Mouse (Mus musculus) lung, postnatal 10 days (tissue): ENCODE results near the gene Adgrg5.
A peak's percentile ranks its signal among the peaks of the same experiment; 100 is the strongest.

Experiments used
- DNase-seq: peaks from one replicate; pipeline ENCODE4 v3.0.0; 2021

Adgrg5 gene

DNA sequence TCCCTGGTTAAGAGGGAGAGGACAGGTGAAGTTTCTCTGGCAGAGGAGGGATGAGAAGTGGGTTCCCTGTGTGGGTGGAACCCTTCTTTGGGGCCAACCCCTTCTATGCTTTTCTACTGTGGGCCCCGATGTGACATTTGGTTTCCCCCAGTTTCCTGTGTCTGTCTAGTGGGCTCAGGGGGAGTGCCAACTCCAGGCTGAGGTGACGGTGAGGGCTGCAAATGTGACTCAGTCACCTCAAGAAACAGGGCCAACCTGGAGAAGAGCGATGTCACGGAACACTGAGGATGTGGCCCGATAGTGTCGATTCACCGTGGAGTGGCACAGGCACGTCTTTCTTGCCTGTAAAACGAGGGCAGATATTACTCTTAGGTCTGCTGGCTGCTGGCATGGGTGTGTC lies 49.8 kb downstream of the Adgrg5 start:
- no peak for DNase-seq

- DNase-seq: no peak
Observed at GRCm38 (mm10) chr8:94973786-94974185, 50.3 kb downstream of the Adgrg5 start.

DNA sequence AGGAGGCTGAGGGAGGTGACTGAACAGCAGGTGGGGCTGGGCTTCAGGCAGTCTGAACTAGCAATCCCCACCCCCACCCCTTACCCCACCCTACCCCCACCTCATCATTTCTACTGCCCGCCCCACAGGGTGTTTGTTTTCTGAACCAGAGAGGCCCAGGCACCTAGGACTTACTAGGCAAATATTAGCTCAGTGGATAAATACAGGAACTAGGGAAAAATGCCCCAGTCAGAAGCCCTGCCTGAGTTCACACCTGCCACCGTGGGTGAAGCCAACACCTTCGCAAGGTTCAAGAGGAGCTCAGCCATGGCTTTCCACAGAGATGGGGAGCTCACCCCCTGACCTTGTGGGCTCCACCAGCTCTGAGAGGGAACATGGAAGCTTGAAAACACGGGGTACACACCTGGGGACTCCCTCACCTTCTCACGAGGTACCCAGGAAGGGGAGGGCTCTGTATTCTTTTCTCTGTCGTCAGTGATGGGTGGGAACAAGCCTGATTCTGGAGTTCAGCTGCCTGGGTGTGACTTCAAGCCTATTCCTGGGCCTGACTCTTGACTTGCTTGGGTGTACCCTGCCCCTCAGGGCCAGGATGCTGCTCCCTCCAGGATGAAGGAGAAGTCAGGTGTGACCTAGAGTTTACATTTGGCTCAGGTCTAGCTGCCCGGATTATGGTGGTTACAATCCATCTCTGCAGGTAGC lies 51.1 kb downstream of the Adgrg5 start, which contains the start of gene Adgrg1:
Gene Adgrg1 (plus strand): TSS at position 285 of the 699 bp plus-strand sequence.
- no peak for DNase-seq

DNA sequence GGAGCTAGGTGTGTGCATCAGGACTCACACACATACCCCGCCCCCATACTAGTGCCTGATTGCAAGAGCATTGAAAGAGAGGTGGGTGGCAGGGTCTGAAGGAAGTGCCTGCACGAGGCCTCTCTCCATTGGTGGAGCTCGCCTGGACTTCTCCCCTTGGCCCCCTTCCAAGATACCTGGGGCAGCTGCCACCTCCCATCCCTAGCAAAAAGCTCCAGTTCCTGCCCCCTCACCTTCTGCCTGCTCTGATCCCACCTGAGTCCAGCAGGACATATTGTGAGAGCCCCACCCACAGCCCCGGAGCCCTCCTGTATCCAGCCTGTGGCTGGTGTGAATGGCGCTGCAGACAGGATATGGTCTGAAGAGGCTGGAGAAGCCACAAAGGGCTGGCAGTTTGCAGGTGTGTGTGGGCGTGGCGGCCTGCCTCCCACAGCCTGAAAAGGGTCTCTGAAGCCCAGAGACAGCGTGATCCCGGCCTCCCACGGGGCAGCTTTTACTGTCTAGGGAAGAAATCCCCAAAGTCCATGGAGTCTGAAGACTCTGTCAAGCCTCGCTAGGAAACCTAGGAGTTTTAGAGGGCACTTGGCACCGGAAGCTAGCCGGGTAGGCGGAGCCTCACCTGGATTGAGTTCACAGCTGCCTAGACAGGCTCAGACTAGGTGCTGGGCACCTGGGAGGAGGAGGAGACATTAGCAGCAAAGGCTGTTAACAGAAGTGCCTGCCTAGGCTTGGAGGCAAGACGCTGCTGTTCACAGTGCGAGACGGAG lies 53.3 kb downstream of the Adgrg5 start:
- peak; percentile 68 for DNase-seq

GRCm38 (mm10) chr8:94978131-94978530 lies 54.6 kb downstream of the Adgrg5 start:
- no peak for DNase-seq

GRCm38 (mm10) chr8:94978593-94979319 lies 55.3 kb downstream of the Adgrg5 start:
- DNase-seq: no peak

DNA sequence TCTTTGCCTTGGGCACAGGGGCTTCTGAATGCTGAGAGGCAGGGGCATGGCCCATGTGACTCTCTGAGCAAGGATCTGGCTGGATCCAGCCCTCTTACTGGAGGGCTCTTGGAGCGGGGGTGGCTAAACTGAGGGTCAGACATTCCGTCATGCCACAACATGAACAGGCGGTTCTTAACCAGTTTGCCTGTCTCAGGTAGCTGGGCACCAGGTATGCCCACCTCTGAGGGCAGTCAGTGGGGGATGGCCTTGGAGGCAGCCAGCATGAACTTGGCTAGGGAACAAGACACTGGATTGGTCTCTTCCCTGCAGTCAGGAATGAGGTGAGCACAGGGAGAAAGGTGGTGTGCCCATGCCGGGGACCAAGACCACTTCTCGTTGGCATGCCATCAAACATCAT lies 56.7 kb downstream of the Adgrg5 start:
- no peak for DNase-seq

DNA sequence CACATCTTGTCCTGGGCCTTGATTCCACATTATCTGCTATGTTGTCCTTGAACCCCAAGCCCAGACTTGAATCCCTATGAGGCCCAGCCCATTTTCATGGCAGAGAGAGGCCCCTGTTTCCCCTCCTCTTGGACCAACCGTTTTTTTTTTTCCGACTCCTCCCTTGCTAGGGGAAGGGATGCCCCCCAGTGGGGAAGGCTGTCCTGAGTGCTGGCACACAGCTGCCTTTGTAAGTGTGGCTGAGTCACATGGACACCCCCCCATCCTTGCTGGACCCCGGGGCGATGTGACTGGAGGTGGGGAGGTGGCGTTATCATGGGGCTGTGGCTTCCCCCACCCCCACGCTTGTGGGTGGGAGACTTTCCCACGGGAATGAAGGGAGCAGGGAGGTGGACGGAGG lies 57.5 kb downstream of the Adgrg5 start:
- no peak for DNase-seq

GRCm38 (mm10) chr8:94981848-94982247 lies 58.4 kb downstream of the Adgrg5 start:
- no peak for DNase-seq

DNA sequence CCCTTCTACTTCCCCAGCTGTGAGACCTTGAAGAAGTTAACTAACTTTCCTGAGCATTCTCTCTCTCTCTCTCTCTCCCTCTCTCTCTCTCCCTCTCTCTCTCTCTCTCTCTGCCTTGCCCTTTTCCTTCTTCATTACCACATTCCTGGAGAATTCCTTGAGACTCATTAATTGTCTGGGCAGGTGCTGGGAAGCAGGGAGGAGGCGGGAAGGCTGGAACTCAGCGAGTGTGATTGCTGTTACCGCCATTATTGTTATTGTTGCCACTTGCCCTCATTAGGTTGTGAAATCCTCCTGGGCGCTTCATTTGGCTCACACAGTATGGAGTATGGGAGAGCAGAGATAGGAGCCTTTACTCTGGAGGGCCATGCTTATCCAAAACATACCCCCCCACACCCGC lies 59.7 kb downstream of the Adgrg5 start:
- no peak for DNase-seq

DNA sequence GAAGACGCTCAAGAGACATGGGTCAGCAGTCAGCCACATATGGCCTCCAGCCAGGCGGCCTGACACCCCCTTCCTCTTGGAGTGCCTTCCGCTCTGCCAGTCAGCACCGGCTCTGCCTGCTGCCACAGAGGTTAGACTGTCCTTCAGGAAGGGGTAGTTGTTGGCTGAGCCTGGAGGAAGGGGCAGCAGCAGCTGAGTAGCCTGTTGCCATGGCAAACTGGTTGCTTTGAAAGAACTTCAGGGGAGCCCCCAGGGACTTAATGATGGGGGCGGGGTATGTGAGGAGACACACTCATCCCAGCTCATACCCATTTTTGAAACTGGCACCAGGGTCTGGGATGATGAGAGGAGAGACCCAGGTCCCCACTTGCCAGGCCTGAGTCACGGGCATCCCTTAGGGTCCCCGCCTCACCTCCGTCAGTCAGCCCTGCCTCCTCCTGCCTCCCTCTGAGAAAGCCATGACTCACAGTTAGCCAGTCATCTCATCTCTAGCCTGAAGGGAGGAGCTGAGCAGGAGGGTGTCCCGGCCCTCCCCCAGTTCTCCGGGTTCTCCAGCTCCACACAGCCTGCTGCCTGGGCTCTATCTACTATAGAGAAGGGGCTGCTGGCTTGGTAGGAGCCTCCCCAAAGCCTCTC lies 60.5 kb downstream of the Adgrg5 start:
- DNase-seq: peak; percentile 68

DNA sequence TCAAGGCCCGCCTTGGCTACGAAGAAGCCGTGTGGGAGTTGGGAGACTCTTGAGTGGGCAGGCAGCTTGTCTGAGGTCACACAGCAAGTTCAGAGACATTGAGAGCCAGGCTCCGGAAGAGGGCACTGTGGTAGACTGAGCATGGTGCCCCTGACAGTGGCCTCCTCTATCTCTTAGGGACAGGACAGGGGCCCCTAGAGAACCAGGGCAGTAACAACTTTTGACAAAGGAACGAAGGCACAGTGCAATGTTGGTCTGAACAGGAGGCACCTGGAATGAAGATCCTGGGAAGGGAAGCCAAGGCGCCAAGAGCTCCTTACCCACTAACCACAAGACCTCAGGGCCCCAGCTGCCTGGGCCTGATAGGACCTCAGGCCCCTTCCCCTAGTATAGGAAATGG lies 61.5 kb downstream of the Adgrg5 start:
- DNase-seq: no peak

DNA sequence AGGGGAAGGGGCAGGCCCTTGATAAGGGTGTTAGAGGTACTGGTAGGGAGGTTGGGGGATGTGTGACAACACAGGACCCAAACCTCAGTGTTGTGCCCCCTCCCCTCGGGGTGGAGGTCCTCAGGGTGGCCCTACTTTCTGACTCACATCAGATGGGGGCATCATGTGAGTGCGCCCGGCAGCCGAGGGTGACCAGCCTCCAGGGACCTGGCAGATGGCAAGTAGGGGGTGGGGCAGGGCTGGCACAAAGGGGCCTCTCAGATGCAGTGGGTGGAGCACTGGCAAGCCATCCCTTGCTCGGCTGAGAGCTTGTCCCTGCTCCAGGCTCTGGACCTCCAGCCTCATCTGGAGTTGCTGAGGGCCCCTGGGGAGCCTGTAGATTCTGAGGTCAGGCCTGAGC lies 63.2 kb downstream of the Adgrg5 start:
- no peak for DNase-seq

DNA sequence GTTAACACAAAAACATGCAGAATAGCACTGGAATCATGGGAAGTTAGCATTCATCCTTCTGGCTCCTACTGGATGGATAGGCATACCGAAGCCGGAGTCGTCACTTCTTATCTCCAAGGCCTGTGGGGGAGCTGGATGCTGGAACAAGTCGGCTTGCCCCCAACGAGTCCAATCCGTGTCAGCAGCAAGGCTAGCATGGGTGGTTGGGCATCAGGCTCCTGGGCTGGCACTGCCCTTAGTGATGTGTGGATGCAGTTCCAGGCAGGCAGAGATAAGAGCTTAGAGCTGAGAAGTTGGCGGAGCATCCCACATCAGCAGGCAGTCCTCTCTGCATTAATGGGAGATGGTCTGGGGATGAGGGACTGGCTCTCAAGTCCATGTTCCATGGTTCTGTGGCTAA lies 64.1 kb downstream of the Adgrg5 start:
- no peak for DNase-seq

DNA sequence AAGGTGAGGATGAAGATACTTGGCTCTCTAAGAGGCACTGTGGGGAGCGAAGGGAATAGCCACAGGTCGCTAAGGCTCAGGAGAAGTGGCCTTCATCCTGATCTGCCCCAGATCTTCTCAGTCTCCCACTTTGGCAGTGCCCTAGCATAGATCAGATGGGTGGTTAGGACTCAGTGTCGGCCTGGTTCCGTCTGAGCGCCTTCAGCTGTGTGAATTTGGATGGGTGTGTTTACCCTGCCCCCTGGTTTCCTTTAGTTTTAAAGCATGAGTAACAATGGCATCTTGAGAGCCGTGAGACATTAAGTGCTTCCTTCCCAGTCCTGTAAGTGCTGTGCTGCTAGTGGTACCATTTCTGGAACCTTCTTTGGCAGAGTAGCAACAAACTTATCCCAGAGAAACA lies 65.1 kb downstream of the Adgrg5 start:
- DNase-seq: no peak

GRCm38 (mm10) chr8:94989711-94990110 lies 66.2 kb downstream of the Adgrg5 start:
- DNase-seq: no peak

DNA sequence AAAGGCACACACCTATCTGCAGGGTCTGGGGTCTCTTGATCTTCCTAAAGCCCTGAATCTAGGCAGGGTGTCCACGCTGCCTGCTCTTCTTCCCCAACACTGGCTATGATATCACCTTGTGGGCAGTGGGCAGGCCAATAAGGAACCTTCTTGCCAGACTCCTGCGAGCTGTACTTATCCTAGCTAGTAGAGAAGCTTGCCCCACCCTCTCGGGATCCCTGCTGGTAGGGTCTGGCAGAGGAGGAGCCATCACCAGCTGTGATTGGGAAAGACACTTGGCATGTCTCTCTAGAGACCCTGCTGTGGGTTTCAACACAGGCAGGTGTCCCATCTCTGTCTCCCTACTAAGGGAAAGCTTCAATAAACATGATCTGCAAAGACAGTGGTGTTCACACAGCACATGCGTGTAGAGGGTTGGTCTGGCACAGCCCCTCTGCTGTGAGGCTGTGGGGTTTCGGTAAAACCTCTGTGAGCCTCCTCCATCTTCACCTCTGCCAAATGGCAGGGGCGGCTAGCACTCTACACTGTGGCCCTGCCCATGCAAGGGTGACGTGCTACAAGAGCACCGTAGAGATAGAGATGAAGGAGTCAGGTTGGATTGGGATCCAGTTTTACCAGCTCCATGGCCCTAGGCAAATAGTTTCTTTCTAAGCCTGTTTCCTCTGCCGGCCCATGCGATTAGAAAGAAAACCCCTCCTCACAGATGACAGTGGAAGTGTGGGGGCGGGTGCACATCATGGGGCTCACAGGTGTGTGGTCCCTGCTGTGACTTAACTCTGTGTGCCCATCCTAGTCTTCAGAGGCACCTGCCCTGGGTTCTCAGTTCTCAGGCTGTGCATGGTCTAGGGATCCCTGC lies 67.3 kb downstream of the Adgrg5 start:
- DNase-seq: no peak

GRCm38 (mm10) chr8:94991454-94991994 lies 68.0 kb downstream of the Adgrg5 start:
- DNase-seq: no peak

GRCm38 (mm10) chr8:94992010-94992409 lies 68.5 kb downstream of the Adgrg5 start:
- no peak for DNase-seq

- DNase-seq: peak; percentile 72
Observed at GRCm38 (mm10) chr8:94992534-94992933, 69.0 kb downstream of the Adgrg5 start.
